Mouse (Mus musculus) bone marrow, adult 2 months (tissue): ENCODE measurements at regions not wholly inside any gene's neighbourhood (a gene's known extent, or its start where the extent isn't known, plus 50 kb on each side); places are given as distances from the start of the nearest gene placed in this dataset.

Source experiments
- CTCF ChIP-seq: fragments of 200-500 bp; IDR thresholded peaks from 2 replicates; pipeline ENCODE4 v1.5.1; 2011; ENCODE audit warnings: low read length, control low read depth; ENCODE audit not compliant: control insufficient read depth, insufficient read depth
- POLR2A ChIP-seq: fragments of 200-500 bp; IDR thresholded peaks from 2 replicates; pipeline ENCODE4 v1.6.1; 2011; ENCODE audit warnings: low read depth, mild to moderate bottlenecking, control low read depth, low read length, borderline replicate concordance; ENCODE audit not compliant: control insufficient read depth

- TF ChIP-seq CTCF (no peak), POLR2A (no peak)
These were observed 89.4 kb downstream of the Smgc start for GRCm38 (mm10) chr15:91927492-91927891.
